Mouse (Mus musculus) liver, postnatal 0 days (tissue): ENCODE data around the gene Gm20696.

ENCODE experiments used
- CTCF ChIP-seq: sonication (generic); IDR thresholded peaks from 2 replicates; pipeline ENCODE4 v1.5.1; 2016; ENCODE audit warnings: antibody characterized with exemption, low read depth
- EP300 ChIP-seq: IDR thresholded peaks from 2 replicates; pipeline ENCODE4 v1.6.1; 2016; ENCODE audit warnings: antibody characterized with exemption, low read depth, mild to moderate bottlenecking

- TF ChIP-seq CTCF (no peak), EP300 (no peak)
These were observed 137.6 kb downstream of the Gm20696 start for GRCm38 (mm10) chr6:99528972-99529371.
